Mouse (Mus musculus) megakaryocyte, embryonic 14.5 days (primary cell): ENCODE measurements at regions not wholly inside any gene's neighbourhood (a gene's known extent, or its start where the extent isn't known, plus 50 kb on each side); places are given as distances from the start of the nearest gene placed in this dataset.

Experiments
- FLI1 ChIP-seq: IDR thresholded peaks from 2 replicates; pipeline ENCODE4 v1.6.1; 2012; ENCODE audit warnings: low read length, inconsistent platforms, mixed read lengths
- GATA1 ChIP-seq: IDR thresholded peaks from 3 replicates; pipeline ENCODE4 v1.6.1; 2012; ENCODE audit warnings: mixed read lengths, low read length, inconsistent platforms, borderline replicate concordance

GRCm38 (mm10) chr12:86829581-86830246 is 54.9 kb downstream of the Irf2bpl start:
- TF ChIP-seq GATA1 (no peak), FLI1 (no peak)
